Mouse (Mus musculus) ovary, postnatal 36 days (tissue): ENCODE data around the gene Clca4a.
"Not testable (repeated sequence)": the region's sequence is repeated elsewhere in the genome, so short reads cannot be mapped to it uniquely, and the experiment has no call there.

Experiments
- DNase-seq: peaks from one replicate; pipeline ENCODE4 v3.0.0; 2022; ENCODE audit warnings: low spot score, mixed read lengths

Clca4a gene

GRCm38 (mm10) chr3:144974945-144975344 lies at the start of gene Clca4a:
Clca4a (minus strand) TSS chr3:144975045.
- no peak for DNase-seq

GRCm38 (mm10) chr3:145017807-145018206 lies 43.0 kb upstream of the Clca4a start:
- no peak for DNase-seq

GRCm38 (mm10) chr3:145004422-145004821 lies 29.6 kb upstream of the Clca4a start:
- no peak for DNase-seq

GRCm38 (mm10) chr3:145000912-145001311 lies 26.1 kb upstream of the Clca4a start:
- DNase-seq: no peak

GRCm38 (mm10) chr3:144993055-144993454 lies 18.2 kb upstream of the Clca4a start:
- no peak for DNase-seq

- DNase-seq: no peak
These were observed 17.8 kb upstream of the Clca4a start for GRCm38 (mm10) chr3:144992618-144993017.

- DNase-seq: no peak
These were observed 11.0 kb upstream of the Clca4a start for GRCm38 (mm10) chr3:144985890-144986289.

GRCm38 (mm10) chr3:144980551-144980950 lies 5.7 kb upstream of the Clca4a start:
- no peak for DNase-seq

GRCm38 (mm10) chr3:144977631-144978030 lies 2.8 kb upstream of the Clca4a start:
- DNase-seq: no peak

GRCm38 (mm10) chr3:144976091-144976490 lies 1.2 kb upstream of the Clca4a start:
- no peak for DNase-seq

GRCm38 (mm10) chr3:144971553-144972270 lies 3.1 kb downstream of the Clca4a start:
- no peak for DNase-seq

- no peak for DNase-seq
These were observed 5.1 kb downstream of the Clca4a start for GRCm38 (mm10) chr3:144969755-144970154.

- no peak for DNase-seq
These were observed 8.8 kb downstream of the Clca4a start for GRCm38 (mm10) chr3:144966074-144966473.

- no peak for DNase-seq
These were observed 24.0 kb downstream of the Clca4a start for GRCm38 (mm10) chr3:144950829-144951228.

GRCm38 (mm10) chr3:144947376-144947775 lies 27.5 kb downstream of the Clca4a start:
- DNase-seq: not testable (repeated sequence)

- DNase-seq: not testable (repeated sequence)
These were observed 41.2 kb downstream of the Clca4a start for GRCm38 (mm10) chr3:144933625-144934024.

- no peak for DNase-seq
These were observed 41.8 kb downstream of the Clca4a start for GRCm38 (mm10) chr3:144933011-144933491.

GRCm38 (mm10) chr3:144932335-144932734 lies 42.5 kb downstream of the Clca4a start, which contains the start of gene Clca4b:
Clca4b (minus strand) TSS chr3:144932529.
- no peak for DNase-seq

- no peak for DNase-seq
These were observed 60.8 kb downstream of the Clca4a start for GRCm38 (mm10) chr3:144914014-144914413.
